Mouse (Mus musculus) gastrocnemius, postnatal 36 days (tissue): ENCODE results near the gene Mkrn3. TPM values are rescaled to one million over a fixed set of nuclear protein-coding genes. Genes with fewer than 3 reads are reported as not detected.

ENCODE experiments used
- DNase-seq, 2 experiments: peaks; one replicate each; pipeline ENCODE4 v3.0.0; 2022
- intact Hi-C: fragments of 180-260 bp; cut with DNase I; formaldehyde crosslinking; loops from one replicate; pipeline ENCODE4 v1.15.1; 2025
- long read RNA-seq, 2 experiments: library from polyadenylated mRNA; stranded (forward); transcript quantifications; one replicate each; pipeline ENCODE4 v2.0.0; 2021
- total RNA-seq, 2 experiments: library from RNA; stranded (reverse); gene quantifications; 2 replicates each; pipeline ENCODE4 v1.2.3; 2021

Mkrn3 gene
- under 1 TPM in 1 of 2 experiments, not detected in 1; 0.25 TPM for total RNA-seq
- long read RNA-seq, experiment 1 = 0 reads
- long read RNA-seq, experiment 2 = 0 reads

DNA sequence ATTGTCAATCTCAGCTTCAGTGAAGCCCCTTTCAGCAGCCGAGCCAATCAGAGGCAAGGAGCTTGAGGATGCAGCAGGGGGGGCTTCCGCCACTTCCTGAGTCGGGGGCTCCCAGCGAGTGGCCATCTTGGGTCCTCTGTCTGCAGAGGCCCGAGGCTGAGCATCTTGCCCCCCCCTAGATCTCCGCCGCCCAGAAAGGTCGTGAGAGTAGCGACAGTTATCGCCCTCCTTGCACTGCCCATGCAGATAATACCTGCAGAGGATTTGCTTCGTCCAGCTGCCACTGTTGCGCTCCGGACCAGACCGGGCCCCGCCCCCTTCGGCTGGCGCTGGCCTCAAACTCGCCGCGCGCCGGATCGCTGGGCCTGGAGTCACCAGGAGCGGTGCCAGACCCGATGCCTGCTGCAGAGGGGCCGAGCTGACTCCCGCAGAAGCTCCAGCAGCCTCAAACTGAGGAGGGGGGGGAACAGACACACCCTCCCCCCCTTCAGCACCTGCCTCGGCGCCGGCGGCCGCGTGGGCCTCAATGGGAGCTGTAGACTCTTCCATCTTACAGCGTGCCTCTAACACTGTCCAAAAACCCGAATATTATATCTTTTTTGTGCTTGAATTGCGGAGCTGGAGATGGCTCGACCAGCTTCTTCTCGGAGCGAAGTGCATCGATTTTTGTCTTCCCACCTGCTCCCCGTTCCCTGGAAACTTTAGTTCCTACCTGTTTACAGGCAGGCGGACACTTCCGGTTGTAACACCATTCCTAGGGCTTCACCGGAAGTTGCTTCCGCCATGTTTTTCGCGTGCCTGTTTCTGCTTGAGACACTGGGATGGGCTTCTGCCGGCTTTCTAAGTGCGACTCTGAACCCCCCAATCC is at the start of gene Mkrn3:
Mkrn3 (minus strand) TSS at position 647 of the 868 bp plus-strand sequence.
- peak; percentile 57 to 66 for DNase-seq
- intact Hi-C loops = no loop called here

DNA sequence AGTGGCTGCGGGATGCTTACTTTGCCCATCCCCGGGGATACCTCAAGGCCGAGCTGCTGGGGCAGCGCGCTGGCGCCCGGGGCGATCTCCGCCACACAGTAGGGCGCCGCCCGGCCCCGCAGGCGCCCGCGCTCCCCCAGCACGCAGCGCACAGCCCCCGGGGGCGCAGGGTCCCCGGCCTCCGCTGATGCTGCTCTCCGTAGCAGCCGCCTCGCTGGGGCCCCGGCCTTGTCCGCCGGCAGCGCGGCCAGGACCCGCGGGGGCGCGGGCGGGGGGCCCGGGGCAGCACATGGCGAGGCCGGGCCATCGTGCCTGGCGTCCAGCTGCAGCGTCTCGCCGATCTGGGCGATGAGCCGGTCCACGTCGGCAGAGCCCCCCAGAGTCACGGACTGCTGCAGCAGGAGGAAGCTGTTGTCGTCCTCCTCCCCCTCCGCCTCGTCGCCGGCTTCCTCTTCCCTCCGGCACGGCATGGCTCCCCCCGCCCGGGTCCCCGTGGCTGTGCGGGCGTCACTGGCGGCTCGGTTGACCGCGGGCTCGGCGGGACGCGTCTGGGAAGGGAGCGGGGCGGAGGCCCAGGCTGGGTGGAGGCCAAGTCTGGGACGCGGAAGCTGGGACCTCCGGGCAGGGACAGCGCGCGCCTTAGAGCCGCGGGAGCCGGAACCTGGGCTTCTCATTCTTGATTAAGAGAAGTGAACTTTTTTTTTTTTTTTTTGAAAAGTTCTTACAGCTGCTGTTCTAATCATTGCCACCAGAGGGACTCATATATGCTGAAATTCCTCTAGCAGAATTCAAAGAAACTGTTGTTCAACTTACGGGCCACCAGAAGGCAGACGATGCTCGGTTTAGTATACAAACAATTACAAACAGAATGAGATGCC is 44.2 kb upstream of the Mkrn3 start, which contains the start of gene Peg12:
Peg12 (minus strand) TSS at position 633 of the 878 bp plus-strand sequence.
- peak; percentile 31 to 56 for DNase-seq
- intact Hi-C loops = no loop called here

DNA sequence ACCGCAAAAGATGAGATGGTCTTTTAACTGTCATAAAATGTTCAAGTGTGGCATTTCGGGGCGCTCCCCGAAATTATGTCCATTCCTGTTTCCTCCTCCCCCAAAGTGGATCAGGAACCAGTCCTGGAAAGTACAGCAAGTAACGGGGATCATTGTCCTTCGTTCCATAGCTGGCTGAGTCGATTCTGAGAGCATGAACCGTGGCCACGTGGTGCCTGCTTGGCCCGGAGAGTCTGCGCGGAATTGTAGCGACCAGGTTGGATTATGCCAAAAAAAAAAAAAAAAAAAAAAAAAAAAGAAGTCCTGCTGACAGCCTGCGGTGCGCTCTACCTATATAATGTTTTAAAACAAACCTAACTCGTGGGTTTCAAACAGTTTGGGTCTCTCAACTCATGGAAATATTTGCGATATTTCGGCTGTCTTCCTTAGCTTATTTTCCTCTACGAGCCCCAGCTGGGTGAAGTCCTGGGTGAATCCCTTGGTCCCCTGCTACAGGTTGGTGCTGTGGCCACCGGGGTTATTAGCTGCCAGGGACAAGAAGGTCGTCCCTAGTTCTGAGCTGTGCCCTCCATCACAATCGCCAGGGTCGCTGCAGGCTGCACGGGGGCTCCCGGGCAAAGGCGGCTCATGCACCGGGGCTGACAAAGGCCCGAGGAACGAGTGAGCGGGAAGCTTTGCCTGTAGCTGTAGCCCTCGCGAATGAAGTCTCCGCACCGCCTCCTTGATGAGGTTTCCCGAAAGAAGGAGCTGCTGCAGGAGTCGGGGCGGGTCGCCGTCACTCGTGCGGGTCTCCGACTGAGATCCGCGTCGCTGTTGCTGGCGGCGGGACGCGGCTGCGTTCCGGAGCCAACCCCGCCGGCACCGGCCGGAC is 43.3 kb upstream of the Mkrn3 start:
- peak; percentile 4 to 25 for DNase-seq
- intact Hi-C loops = no loop called here

DNA sequence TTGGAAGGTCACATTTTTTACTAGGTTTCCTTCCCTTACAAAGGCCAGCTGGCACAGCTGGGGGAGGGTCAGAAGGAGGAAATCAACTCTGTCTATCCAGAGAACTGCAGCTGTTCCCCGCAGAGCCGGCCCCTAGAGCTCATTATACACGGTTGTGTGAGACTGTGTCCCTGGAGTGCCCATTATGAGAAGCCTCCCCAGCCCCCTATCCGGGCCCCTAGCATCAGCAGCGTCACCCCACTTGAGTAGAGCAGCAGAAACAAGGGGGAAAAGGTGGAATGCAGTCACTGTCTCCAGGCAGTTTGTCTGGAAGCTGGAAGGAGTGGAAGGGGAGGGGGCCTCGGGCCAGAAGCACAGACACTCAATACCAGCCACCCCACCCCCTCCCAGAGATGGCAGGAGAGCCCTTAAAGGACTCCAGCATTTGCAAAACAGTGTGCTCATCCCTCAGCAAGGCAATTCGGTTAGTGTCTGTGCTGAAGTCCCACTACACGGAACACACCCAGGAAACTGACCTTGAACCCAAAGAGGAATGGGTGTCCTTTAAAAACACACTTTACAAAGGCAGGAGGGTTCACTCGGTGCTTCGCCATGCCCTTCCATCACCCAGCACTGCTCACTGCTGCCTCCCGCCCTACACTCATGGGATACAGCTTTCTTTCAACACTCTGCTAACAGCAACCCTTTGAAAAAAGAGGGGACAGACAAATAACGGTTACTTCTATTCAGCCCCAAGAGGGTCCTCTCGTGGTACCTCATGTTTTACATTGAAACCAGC is 42.5 kb upstream of the Mkrn3 start:
- no peak for DNase-seq
- intact Hi-C loops = no loop called here

DNA sequence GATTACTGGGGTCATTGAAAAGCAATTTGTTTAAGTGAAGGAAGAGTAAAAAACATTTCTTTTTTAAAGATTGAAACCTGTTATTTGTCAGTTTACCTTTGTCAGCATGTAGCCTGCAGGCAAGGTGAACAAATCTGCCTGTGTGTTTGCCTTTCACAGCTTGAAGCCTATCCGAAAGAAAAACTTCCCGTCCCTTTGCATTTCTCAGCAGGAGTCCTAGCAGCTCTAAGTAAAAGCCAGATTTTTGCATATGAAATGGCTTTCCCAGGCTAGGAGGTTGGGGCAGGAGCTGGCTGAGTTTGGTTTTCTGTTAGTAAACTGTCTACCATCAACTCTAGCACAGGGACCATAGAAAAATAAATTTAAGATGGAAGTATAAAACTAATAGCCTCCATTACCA is 32.4 kb upstream of the Mkrn3 start:
- DNase-seq = no peak
- intact Hi-C loops = no loop called here

DNA sequence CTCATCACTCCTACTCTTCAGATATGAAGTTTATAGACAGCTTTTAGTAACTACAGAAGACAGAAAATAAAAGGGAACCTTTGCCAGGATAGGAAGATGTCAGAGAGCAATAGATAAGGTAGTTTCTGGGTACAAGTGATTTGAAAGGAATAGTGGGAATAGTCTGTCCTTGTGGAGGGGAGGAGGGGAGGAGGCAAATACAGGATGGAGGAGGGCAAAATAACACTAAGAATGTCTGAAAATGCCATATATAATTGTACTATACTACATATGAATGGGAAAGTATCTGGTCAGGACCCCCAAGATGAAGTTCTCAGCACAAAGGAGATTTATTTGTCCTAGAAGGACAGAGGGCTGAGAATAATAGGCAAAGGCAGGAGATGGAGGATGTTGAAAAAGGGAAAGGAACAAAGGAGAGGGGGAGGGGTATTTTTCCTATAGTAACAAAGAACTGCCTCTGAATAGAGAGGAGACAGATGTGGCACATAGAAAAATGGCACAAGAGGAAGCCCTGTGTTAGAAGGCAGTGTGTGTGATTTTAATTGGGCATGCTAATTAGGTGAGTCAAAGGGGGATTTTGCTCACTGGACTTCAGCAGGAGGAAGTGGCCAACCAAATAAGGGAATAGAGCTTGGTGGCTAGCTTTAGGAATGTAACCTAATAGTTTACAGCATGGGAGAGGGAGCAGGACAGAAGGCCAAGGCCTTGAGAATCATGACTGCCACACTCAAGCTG is 25.7 kb upstream of the Mkrn3 start:
- intact Hi-C loops = no loop called here
- no peak for DNase-seq

DNA sequence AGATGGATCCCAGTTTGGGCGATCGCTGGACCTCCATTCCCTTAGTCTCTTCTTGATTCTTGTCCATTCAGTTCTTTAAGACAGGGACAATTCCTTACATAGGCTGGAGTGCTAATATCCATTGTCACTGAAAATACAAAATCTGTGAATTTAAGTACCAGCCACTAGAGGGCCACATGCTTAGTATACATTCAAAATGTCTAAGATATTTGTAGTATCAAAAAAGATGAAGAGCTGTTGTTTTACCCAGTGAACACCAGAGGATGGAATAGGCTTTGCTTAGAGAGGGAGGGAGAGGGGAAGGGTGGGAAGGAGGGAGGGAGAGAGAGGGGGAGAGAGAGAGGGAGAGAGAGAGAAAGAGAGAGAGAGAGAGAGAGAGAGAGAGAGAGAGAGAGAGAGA is 16.5 kb upstream of the Mkrn3 start:
- intact Hi-C loops = no loop called here
- DNase-seq = no peak

DNA sequence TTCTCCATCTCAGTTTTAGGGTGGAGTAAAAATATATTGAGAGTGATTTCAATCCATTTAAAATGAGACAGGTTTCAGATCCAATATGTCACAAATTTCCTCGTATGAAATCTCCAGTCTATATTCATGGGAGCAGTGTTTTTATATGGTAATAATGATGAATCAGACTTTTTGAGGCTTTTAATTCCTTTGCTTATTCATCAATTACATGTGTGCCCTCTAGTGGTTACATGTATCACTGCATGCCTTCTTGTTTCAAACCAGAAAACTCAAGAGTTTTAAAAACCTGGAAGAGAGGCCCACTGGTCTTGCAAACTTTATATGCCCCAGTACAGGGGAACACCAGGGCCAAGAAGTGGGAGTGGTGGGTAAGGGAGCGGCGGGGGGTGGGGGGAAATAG is 13.3 kb upstream of the Mkrn3 start:
- intact Hi-C loops = no loop called here
- no peak for DNase-seq

DNA sequence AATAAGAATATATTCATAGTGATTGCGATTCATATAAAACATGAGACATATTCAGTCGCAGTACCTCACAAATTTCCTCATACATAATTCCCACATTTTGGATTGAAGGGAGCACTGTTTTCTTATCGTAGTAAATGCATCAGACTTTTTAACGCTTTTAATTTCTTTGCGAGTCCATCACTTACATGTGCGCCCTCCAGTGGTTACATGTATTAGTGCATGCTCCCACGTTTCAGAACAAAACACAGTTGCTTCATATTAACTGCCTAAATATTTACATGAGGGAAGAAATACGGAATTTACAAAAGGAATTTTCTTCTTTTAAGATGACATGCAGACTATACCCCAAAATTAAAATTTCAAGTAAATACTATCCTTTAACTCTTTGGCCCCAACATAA is 8.4 kb upstream of the Mkrn3 start:
- no peak for DNase-seq
- intact Hi-C loops = no loop called here

DNA sequence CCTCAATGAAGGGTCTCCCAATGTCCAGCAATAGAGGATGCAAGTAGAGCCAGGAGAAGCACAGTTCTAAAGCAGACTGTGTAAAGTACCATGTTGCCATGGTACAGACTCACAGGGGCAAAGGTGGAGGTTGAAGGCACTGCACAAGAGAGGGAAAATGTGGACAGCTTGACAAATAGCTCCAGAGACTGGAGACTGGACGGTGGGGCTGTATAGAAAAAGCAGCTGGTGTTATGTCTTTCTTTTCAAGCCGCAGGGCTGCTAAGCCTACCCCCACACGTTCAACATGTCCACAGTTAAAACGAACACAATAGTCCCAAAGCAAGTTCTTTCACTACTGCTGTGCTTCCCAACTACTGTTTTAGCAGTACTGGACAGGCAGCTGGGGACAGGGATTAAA is 3.3 kb upstream of the Mkrn3 start:
- intact Hi-C loops = no loop called here
- no peak for DNase-seq

DNA sequence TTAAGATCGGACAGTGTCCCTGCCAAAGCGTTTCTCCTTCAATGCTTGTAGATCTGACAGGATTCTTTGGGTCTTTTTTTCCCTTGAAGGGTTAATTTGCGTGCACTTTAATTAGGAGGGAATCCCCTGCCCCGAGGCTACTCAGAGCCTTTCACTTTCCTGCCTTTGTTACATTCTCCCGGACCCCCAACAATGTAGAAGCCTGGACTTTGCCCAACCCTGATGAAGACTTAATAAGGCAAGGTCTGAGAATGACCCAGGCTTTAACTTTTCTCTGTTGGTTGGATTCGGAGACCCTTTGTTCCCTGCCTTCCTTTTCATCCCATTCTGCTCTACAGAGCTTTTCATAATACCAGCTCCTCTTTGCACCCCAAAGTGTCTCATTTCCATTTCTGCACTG is 627 bp upstream of the Mkrn3 start:
- no peak for DNase-seq
- intact Hi-C loops = no loop called here

DNA sequence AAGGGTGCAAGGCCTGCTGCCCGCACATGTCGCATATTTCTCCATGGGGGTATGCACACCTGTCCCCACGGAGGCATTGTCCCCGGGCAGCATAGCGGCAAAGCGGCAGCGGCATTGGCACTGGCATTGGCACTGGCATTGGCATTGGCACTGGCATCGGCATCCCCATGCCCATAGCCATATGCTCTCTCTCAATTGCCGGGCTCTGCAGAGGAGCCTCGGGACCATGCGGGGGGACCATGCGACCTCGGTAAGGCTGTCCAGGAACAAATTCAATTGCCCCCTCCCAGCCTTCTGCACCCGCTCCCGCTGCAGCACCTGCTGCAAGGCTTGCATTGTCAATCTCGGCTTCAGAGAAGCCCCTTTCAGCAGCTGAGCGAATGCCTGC is 840 bp downstream of the Mkrn3 start:
- intact Hi-C loops = no loop called here
- no peak for DNase-seq

DNA sequence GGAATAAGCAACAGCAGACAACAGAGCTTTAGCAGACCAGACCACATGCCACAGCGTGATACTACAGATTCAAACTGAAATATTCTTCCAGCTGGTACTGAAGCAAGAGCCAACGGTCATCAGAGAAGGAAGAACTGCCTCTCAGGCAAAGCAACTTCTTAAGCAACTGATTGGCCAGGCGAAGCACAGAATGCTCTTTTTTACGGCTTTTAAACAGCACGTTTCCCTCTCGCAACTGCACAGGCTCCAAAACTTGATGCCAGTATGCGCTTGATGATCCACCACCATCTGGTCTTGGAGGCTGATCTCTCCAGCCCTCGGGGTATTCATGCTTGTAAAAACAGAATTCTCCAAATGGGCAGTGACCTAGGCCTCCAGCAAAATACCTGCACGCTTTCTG is 1.6 kb downstream of the Mkrn3 start:
- intact Hi-C loops = no loop called here
- no peak for DNase-seq

DNA sequence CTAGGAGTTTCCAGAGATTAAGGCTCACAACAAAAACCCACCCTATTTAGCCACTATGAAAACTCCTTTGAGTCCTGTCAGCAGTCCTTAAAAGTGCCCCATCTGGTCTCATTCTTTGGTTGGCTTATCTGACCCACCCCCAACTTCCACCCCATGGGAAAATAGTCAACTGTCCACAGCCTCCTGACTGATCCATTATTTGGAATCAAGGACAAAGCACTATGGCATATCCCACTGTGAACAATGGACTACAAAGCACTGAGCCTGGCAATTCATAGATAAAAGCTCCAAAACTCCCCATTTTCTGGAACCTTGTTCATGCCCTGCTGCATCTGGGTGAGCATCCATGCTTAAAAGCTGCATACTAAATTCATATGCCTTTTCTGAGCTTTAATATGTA is 3.8 kb downstream of the Mkrn3 start:
- intact Hi-C loops = no loop called here
- no peak for DNase-seq

DNA sequence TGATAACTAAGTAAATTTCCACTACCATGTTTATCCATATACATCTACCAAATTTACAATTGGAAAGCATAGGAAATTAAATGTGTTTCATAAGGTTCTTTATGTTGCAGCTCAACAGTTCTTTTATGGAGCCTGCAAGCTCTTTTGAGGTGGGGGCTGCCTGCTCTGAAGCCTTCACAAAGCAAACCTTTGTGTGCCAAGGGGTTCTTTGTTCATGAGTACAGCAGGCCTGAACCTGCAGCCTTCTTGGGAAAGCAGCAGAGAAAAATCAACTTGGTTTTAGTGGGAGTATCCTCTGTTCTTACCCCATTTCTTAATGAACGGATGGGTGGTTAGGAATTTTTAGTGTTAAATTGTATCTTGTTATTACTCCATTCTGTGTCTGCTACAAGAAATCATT is 4.7 kb downstream of the Mkrn3 start:
- intact Hi-C loops = no loop called here
- no peak for DNase-seq

DNA sequence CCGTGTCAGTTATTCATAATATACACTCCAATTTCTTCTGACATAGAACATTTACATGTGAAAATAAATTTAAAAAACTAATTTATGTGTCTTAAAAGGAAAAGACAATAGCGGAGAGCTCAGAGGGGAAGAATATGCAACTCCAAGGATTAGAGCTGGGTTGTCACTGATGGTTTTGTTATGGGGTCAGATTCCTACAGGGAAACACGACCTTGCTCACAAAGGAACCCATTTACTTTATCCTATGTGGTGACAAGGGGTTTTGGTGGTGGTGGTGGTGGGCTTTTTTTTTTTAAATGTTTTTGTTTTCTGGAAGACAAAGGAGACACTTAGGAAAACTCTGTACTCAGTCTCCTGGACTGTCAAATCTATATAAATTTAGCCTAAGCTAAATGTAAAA is 12.1 kb downstream of the Mkrn3 start:
- no peak for DNase-seq
- intact Hi-C loops = no loop called here

DNA sequence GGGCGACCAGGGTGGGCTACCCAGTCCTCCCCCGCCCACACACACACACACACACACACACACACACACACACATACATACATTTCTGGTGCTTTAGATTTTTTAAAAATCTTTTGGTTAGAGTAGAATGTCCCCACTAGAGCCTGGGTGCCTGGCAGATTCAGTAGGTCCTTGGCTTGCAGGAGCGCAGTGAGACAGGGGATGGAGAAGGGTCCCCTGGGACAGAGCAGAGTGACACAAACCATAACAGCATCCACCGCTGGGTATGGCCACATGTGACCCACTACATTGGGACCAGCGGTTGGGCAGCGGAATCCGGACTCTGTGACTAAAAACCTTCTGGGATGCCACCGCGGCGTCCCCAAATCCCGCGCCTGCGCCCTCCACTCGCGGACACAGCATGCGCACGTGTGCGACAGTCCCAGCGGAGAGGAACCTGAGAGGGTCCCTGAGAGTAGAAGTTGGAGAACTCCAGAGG is 13.3 kb downstream of the Mkrn3 start:
- DNase-seq = no peak

DNA sequence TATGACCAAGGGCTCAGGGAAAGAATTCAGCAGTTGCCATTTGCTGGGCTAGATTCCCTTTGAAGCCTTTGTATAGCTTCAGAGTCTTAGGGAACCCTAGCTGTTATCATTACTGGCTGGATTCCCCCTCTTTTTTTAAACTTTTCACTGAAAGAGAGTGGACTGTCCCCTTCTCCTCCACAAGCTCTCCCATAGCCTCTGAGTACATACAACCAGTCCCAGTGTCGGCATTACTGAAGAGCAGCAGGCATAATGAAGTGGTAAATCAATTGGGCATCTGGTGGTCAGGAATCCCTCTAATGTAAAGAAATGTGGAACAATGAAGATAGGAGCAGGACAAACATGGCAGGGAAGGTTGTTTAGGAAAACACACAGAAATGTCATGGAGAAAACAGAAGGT is 27.7 kb downstream of the Mkrn3 start:
- intact Hi-C loops = no loop called here
- no peak for DNase-seq

More for the DNA sequence above, 13.3 kb downstream of the Mkrn3 start:
- intact Hi-C loops = no loop called here

DNA sequence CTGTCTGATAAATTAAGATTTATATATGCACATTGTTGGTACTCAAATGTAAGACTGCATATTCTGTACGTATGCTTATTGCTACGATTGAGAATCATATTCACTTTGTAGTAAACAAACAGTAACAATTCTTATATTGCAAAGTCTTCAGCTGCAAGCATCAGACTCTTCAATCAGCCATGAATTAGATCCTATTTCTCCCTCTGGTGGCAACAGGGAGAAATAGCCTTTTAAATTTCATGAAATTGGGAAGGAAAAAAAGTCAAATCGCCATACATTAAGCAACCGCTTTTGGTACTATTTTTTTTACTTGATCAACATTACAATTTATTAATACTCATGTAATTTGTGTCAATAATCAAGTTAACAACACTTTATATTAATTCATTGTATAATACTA is 31.6 kb downstream of the Mkrn3 start:
- intact Hi-C loops = no loop called here
- DNase-seq = no peak
